Mouse (Mus musculus) adrenal gland, postnatal 25 days (tissue): Measurements from ENCODE around the gene Uvrag. TPM values are rescaled to one million over a fixed set of nuclear protein-coding genes. Genes with fewer than 3 reads are reported as not detected.

Experiments
- DNase-seq: peaks from one replicate; pipeline ENCODE4 v3.0.0; 2021; ENCODE audit warnings: mixed read lengths
- total RNA-seq: library from RNA; stranded (reverse); gene quantifications from 2 replicates; pipeline ENCODE4 v1.2.3, GENCODE M21; 2021

Gene Uvrag
- total RNA-seq, 1 experiment from 2014 or later = 36.4 TPM

DNA sequence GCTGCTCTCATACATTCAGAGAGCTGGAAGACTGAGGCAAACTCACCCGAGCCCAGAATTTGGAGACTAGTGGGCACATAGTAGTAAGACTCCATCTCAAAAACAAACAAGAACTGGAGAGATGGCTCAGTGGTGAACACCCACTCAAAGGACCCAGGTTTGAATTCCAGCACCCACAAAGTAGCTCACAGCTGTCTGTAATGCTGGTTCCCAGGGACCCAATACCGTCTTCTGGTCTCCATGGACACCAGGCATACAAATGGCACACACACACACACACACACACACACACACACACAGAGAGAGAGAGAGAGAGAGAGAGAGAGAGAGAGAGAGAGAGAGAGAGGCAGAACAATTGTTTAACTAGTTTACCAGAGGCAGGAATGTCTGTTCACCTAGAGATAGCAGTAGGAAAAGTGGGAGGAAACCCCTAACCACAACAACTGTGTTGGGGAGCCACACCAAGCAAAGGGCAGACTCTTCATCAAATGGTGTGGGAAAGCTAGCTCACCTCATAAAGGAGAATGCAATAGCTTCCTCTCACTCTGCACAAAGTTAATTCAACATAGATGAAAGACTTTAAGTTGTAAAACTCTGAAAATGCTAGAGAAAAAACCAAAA, 123.6 kb downstream of the Uvrag start:
- DNase-seq = no peak

DNA sequence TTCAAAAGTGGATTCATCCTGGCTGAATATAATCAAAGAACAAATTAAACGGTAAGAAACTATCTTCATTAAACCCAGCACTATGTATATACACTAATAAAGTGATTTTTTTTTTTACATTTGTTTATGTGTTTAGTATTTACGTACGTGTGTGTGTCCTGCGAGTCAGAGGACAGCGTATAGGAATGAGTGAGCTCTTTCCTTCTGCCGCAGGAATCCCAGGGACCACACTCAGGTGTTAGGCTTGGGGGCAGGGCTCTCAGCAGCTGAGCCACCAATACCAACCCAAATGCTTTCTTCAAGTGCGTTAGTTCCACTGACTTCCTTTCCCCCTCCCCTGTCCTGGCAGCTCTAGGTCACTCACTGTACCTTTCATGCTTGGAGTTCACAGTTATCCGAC, 125.0 kb downstream of the Uvrag start:
- DNase-seq = no peak

DNA sequence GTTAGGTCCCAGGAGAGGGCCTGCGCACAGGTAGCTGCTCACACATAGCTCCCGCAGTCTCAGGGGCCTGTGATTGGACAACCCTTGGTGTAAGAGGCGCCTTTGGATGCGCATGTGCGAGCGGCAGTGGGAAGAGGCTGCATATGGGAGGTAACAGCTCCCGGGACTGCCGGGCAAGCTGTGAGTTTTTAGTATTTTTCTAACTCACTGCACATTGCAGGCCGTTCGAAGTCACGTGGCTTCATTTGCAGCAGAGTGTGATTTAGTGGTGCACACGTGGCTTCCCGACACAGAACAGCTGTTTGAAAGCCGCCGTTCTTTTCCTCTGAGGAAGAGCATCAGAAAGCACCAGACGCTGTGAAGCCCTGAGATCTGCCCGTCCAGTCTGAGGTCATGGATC, 125.5 kb downstream of the Uvrag start:
- no peak for DNase-seq

DNA sequence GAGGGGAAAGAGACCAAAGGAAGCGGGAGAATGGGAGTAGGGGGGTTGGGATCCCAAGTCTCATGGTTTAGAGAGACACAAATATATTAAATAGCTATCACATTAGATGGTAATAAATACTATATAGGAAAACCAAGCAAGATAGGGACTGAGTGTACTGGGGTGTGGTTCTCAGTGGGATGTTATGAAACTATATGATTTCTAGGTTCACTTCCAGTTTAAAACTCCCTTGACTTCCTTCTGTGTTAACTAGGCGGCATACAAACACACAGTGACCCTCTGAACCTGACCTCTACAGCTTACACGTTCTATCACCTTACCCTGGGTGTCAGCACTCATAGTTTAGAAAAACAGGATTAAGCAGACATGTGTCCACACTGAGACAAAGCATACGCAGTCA, 126.3 kb downstream of the Uvrag start:
- DNase-seq = no peak

DNA sequence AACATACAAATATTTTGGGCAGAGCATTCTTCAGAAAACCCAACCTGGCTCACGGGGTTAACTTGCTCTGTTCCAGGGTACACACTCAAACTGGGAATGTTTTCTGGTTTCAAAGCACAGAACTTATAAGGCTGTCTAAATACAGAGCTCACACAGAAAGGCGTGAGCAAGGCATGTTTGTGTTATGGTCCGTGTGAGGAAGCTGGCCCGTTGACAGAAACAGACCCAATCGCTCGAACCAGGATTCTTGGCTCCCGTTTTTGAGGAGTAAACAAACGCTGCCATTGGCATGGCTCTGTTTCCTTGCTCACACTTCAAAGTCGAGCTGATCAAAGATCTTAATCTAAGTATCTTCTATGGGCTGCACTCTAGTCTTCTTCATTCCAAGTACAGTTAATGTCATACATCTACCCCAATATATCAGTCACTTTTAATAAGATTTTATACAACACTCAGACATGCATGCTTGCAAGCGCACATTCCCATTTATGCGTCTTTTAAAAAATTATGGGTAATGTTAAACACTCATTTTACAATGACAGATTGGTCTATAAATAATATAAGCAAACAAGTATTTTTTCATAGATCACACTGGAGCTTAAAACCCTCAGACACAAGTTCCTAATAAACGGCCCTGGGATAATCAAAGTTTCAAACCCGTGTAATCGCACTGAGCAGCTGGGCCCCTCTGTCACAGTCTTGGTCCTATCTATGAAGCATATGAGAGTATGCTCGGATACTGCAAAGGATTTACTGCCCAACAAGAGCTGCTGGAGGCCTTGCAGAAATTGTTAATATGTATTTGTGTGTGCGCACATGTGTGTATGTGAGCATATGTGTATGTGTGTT, 133.2 kb downstream of the Uvrag start:
- no peak for DNase-seq

DNA sequence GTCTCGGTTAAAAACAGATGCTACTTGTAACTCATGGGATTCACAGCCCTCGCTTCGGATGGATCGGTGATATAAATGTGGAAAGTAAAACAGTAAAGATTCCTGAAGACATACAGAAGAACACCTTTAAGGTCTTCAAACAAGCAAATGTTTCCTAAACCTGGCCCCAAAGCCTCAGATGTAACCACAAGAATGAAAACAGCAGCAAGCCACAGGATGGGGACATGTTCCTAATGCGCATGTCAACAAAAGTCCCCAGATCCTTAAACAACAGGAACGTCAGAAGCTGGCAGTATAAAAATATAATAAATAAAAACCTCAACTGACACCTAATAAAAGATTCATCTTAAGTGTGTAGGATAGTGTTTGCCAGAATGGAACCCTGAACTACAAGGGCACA, 137.7 kb downstream of the Uvrag start:
- no peak for DNase-seq

DNA sequence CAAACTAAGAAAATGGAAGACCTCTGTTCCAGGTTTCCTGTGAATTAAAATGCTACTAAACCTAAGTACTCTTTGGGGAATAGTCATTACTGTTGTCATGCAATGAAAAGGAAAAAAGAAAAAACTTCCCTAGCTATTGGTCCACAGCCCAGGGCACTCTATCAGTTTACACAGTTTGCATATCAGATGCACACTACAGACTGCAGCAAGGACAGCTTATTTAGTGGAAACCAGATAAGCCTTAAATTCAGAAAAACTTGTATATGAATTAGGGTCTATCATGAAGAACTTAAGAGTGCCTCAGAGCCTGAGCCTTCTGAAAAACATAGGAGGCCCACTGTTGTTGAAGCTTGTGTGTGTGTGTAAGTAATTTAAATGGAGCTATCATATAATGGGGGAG, 142.2 kb downstream of the Uvrag start:
- no peak for DNase-seq

DNA sequence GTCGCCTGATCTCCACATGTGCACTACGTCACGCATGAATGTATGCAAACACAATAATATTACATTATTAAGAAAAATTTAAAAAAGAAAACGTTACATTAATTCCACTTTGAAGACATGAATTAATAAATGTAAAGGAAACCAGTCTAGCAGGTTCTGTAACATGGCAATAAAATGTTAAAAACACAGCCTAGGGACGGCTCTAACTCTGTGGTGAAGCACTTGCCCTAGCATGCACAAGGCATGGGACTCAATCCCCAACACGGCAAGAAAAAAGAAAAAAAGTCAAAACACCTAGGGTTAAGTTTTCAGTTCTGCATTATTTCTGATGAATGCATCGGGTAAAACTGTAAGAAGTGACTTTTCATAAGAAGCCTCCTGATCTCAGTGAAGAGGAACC, 143.2 kb downstream of the Uvrag start:
- no peak for DNase-seq

DNA sequence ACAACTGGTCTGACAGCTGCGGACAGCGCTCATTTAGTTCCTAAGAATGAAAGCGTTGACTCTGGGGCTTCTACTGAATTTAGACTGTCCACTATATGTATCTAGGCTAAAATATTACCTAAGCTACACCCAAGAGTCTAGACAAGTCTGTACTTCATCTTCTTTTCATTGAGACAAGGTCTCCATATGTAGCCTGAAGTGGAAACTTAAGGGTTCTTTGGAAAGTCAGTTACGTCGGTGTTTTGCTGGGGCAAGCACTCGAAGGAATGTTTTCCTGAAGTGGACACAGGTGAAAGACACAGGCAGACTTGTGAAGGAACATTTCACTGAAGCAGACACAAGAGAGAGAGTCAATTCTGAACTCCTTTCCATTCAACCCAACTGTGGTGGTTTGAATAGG, 144.2 kb downstream of the Uvrag start:
- DNase-seq = no peak

DNA sequence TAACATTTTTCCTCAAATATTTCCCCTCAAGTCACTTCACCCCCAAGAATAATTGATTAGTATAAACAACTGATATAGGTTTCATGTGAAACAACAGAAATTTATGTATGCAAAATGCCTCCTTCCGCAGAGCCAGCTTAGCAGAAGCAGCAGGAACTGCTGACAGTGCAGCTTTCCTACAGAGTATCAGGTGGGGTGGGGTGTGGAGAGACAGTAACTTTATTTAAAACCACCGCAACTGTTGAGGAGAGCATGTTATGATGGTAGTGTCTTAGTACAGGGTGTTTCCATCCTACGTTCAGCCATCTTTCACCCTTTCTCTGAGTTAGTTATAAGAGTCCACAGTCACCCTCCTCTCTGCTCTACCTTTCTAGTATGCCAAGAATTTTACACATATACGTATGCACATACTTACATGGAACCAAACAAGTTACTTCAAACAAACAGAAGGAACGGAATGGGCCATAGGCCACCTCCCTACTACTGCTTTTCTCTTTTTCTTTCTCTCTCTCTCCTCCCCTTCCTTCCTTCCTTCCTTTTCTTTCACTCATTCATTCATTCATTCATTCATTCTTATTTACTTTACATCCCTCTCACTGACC, 145.7 kb downstream of the Uvrag start:
- no peak for DNase-seq

DNA sequence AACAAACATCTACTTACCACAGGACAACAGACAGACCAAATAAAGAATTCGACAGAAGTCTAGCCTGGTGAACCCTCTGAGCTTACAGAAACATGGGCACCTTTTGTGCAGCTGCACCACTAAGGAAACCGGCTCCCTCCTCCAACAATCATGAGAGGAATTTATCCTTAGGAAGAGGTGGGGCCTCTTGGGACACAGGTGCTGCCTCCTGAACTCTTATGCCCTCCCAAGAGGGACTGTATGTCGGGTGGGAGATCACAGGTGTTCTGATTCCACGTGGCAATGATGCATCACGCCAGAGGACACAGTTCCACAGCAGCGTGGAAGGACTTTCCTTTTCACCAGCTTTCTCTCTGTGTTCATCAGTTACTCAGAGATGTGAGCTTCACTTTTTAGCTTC, 146.8 kb downstream of the Uvrag start:
- no peak for DNase-seq

DNA sequence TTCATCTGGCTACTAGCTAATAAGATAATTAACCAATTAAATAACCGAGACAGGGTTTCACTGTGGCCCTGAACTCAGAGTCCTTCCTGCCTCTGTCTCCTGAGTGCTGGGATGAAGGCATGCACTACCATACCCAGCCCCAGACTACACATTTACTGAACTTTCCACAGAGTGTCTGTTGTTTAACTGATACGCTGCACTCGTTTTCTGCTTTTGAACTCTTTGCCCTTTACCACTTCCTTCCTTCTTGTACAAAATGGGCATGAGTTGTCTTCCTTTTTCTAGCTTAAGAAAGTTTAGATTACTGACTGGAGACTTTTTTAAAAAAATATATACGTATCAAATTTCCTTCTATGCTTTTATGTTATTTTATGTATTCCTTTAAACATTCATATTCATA, 147.5 kb downstream of the Uvrag start:
- DNase-seq = no peak

DNA sequence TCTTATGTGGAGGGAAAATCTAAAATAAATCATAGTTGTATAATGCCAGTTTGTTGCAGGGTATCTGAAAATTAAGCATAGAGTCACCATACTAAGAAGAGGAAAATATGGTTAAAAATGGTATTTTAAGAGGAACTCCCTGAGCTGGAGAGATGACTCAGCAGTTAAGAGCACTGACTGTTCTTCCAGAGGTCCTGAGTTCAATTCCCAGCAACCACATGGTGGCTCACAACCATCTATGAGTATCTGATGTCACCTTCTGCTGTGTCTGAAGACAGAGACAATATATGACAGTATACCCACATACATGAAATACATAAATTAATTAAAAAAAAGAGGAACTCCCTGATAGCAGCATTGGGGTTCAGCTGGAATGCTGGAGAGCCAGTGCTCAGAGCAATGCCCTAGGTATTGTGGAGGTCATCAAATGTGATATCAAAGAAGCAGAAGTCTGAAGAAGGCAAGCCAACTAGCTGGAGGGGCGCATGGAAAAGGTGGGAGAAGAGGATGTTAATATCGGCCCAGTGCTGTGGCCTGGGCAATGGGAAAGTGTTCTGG, 149.7 kb downstream of the Uvrag start:
- DNase-seq = no peak

DNA sequence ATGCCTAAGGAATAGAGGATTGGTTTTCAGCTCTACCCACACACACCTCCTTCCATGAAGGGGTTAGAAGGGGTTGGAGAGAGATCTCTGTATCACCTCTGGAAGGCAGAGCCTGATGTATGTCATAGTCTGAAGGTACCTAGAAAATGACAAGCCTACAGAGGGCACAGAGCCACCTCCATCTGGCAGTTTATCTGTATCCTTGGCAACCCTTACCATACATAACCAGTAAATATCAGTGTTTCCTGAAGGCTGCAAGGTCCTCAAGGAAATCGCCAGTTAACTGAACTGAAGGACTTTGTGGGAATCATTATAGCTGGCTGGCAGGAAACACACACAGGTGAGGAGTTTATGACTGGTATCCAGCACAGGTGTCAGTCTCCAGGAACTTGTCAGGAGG, 150.4 kb downstream of the Uvrag start:
- DNase-seq = no peak

DNA sequence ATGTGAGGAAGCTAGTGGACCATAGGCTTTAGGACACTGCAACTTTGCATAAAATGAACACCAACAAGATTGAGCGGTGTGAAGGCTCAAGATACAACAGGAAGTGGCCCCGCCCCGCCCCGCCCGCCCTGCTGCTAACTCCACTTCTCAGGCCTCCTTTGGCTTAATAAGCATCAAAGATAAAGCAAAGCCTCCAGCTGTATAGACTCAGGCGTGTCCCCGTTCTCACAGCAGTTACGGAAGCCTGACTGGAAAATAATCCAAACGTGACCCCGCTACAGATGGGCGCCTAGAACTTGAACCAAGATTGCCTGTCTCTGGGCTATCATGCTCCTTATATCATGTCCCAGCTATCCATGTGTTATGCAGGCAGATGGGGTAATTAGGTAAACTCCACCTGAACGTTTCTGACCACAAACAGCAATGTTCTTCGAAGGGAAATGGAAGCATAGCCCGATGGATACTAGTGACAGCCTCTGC, 153.9 kb downstream of the Uvrag start:
- DNase-seq = no peak

DNA sequence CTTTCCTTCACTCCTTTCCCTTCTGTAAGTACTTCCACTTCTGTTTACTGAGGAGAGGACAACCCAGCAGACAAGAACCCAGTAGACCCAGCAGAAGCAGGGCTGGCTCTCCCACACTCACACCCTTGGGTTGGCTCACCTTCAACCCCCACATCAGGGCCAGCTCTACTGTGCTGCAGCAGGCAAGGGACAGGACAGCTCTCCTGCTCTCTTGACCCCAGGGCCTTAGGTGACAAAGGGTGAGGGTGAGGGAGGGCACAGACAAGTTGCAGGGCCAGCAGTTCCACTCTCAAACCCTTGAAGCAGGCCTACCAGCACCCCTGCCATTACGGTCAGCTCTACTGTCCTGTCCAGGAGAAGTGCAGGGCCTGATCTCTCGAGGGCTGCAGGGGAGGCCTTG, 155.0 kb downstream of the Uvrag start:
- no peak for DNase-seq

DNA sequence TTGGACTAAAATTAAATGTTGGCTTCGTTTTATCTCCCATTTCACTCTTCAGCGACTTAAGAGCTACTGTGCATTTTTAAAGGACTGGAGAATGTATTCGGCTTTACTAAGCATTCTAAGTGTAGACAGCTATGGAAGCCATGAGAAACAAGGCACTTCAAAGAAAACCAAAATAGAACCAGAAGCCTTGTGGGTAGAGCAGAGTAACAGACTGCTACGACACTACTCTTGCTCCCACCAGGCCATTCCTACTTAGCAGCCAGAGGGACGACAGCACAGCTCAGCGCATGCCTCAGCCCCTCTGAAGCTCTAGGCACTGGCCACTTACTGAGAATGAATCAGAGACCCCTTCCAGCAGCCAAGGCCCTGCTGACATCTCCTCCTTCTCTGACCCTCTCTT, 155.5 kb downstream of the Uvrag start:
- no peak for DNase-seq

DNA sequence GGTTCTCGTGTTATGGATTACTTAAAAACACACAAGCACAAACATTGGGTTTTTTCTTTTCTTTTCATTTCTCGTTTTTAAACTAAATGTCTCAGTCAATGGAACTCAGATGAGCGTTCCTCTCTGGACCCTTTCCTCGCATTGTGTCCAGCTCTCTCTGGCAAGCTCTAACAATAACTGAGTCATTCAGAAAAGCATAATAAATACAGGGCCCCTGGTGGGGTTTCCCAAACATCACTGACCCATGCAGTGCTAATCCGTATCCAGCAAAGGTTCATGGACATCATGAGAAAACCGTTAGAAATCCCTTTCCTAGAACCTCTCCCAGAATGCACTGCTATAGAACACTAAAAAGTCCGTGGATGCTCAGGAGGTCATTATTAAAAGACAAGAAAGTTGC, 156.6 kb downstream of the Uvrag start:
- no peak for DNase-seq

DNA sequence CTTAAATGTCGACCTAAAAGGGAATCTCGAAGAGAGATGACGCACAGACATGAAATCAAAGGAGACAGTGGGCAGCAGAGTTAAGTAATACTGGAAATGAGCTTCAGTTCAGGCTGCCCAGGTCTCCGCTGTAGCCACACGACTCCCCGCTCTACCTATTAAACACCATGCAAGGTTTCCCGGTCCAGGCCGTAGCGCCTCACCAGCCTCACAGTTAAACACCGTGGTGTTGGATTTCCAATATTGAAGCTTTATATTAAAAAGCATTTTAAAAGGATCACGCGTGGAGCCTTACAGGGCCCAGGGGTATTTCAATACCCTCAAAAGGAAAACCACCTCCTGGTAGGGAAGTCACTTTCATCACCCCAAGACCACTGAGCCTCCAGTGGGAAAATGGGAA, 157.9 kb downstream of the Uvrag start:
- no peak for DNase-seq

DNA sequence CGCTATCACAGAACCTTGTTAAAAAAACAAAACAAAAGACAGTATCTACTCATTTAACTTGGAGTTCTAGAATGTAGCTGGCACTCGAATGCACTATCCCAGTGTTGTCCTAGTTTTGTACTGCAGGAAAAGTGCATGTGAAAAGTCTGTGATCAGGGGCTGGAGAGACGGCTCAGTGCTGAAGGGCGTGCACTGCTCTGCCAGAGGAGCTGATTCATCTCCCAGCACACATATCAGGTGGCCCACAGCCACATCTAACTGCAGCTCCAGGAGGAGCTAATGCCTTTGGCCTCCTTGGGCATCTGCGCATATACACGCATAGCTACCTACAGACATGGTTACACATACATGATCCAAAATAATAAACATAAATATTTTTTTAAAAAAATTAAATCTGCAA, 159.5 kb downstream of the Uvrag start:
- no peak for DNase-seq

DNA sequence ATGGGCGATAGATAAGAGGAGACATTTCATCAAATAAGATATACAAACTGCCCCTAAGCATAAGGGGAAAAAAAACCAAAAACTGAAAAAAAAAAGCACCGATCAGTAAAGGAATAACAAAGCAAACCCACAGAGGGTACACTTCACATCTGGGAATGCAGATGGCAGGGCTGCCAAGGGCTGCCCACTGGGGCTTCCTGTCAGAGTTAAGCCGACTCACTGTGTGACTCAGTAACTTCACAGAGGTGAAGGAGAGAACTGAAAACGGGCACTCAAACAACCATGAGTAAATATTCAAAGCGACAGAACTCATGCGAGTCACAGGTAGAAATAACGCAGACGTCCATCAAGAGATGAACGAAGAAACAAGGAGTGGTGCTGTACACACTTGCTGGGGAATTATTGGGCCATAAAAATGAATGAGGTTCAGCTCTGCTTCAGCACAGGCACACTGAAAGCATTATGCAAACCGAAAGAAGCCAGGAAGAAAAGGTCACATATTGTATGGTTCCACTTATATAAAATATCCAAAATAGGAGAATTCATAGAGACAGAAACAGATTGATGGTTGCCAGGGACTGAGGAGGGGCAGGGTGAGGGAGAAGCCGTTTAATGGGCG, 164.0 kb downstream of the Uvrag start:
- DNase-seq = no peak

DNA sequence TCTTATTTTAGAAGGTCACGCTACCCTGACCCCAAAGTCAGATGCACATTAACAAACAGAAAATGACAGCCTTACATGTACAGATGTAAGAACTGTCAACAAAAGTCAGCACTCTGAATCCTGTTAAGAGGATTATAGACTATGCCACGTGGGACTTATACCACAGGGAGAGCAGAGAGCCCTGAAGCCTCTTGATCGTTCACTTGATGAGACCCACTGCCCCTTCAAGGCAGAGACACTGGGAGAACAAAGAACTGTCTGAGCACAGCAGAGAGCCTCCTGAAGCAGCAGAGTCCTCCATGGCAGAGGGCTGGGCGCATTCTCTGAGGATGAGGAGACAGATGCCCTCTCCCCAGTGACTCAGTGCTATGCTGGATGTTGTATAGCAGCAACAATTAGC, 166.4 kb downstream of the Uvrag start:
- DNase-seq = no peak

DNA sequence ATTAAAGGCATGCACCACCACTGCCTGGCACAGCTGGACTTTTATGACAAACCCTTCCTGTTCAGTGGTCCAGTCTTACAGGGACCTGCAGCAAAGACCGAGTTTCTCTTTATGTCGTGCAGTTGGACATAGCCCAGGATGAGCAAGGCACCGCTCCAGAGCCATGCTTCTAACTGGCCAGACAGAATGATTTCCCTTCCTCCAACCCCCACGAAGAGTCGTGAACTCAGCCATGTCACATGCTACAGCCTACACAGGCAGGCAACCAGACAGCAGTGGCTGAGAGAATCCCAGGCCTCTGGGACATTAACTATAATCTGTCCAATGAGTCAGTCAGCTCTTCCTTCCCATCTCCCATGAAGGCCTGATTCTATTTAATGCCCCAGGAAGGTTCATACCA, 170.2 kb downstream of the Uvrag start:
- no peak for DNase-seq
